8 mouse cellular contexts compared by ENCODE assay signal in genomic region chr11:75139122-75139963, GRCm38 (mm10). TPM values are rescaled to one million over a fixed set of nuclear protein-coding genes. Genes with fewer than 3 reads are reported as not detected.
DNase-seq lines count a peak whose midpoint lies in the region; ATAC-seq lines count a peak whose summit lies in the region.

No protein-coding gene starts in this region.

- peak; percentile 73 for DNase-seq in adrenal gland, adult 2 months
- no peak for DNase-seq in adrenal gland, adult 8-10 months
- DNase-seq in lung, postnatal 14 days: peak; percentile 85
- no peak for DNase-seq in right cerebral cortex, postnatal 36 days (ENCODE audit: low spot score in 2 of 2)
- no peak for DNase-seq in left cerebral cortex, adult 11 months (ENCODE audit: low spot score)

- H3K4me2 ChIP-seq in heart, embryonic 12.5 days: peak overlapping the region; percentile 39
- H3K4me2 ChIP-seq in kidney, embryonic 14.5 days (replicated peaks; ENCODE audit: low read depth, low read length): no peak overlapping the region

- H3K9ac ChIP-seq in heart, embryonic 12.5 days: peak overlapping the region; percentile 29; the same call in 1 of the 2 replicates
- no peak overlapping the region for H3K9ac ChIP-seq in kidney, embryonic 14.5 days (ENCODE audit: low read depth, low read length)

- H3K36me3 ChIP-seq in heart, embryonic 12.5 days: peaks cover 16% of the 10 kb centered on the region
- peaks cover 2% of the 10 kb centered on the region; the same call in 1 of the 2 replicates for H3K36me3 ChIP-seq in kidney, embryonic 14.5 days (ENCODE audit: control insufficient read depth, insufficient read depth, low read length)

- peak overlapping the region; percentile 82 for H3K27ac ChIP-seq in brown adipose tissue, adult 24 weeks (replicated peaks; ENCODE audit: low read depth, low read length)
- peak overlapping the region; percentile 93 for H3K27ac ChIP-seq in heart, embryonic 12.5 days (ENCODE audit: poor library complexity, severe bottlenecking)
- H3K27ac ChIP-seq in kidney, embryonic 14.5 days (ENCODE audit: low read depth, low read length): peak overlapping the region; percentile 73

- 26% methylated on average over 11 of the region's 11 CpGs for WGBS in heart, embryonic 12.5 days
- 13% methylated on average over 11 of the region's 11 CpGs for WGBS in kidney, embryonic 14.5 days

- H3K4me3 ChIP-seq in brown adipose tissue, adult 24 weeks (ENCODE audit: insufficient read depth, low read depth, low read length): no peak overlapping the region
- no peak overlapping the region for H3K4me3 ChIP-seq in heart, embryonic 12.5 days
- no peak overlapping the region for H3K4me3 ChIP-seq in kidney, embryonic 14.5 days (ENCODE audit: low read length)

- peaks cover 58% of the 10 kb centered on the region for H3K4me1 ChIP-seq in brown adipose tissue, adult 24 weeks (ENCODE audit: control insufficient read depth, insufficient read depth, insufficient read length, low read length)
- peaks cover 71% of the 10 kb centered on the region for H3K4me1 ChIP-seq in heart, embryonic 12.5 days (replicated peaks)
- H3K4me1 ChIP-seq in kidney, embryonic 14.5 days (ENCODE audit: control insufficient read depth, insufficient read depth, low read length): peaks cover 46% of the 10 kb centered on the region

- H3K27me3 ChIP-seq in heart, embryonic 12.5 days (replicated peaks): no peaks in the 10 kb centered on the region
- no peaks in the 10 kb centered on the region for H3K27me3 ChIP-seq in kidney, embryonic 14.5 days (ENCODE audit: control insufficient read depth, insufficient read depth, low read length)

- H3K9me3 ChIP-seq in heart, embryonic 12.5 days (replicated peaks): no peaks in the 10 kb centered on the region
- no peaks in the 10 kb centered on the region for H3K9me3 ChIP-seq in kidney, embryonic 14.5 days (ENCODE audit: control insufficient read depth, low read length)

- peak; percentile 86 for ATAC-seq in heart, embryonic 12.5 days (ENCODE audit: insufficient number of reproducible peaks, low FRiP score)
- peak; percentile 78 for ATAC-seq in kidney, embryonic 14.5 days (ENCODE audit: low FRiP score, low TSS enrichment)

RNA-seq across cellular contexts. Expression of gene Hic1, which starts 30.0 kb away (rescaled TPM):
- 10 to 100 TPM in 1 of 2 experiments, 1 to 10 TPM in 1; 7.5 to 15.4 TPM for total RNA-seq in adrenal gland, adult 2 months (2021)
- polyA plus RNA-seq in adrenal gland, adult 2 months (2012; rRNA removed): 25.9 and 26.9 TPM in 2 replicates
- total RNA-seq in adrenal gland, adult 8-10 months (2022): 10 to 100 TPM in 2 of 4 experiments, 1 to 10 TPM in 2; 7.7 to 16.5 (median 11.4) TPM
- 4.9 and 5.3 TPM in 2 replicates for polyA plus RNA-seq in brown adipose tissue, adult 24 weeks (2012; ENCODE audit: insufficient read depth, insufficient read length, missing spikeins)
- polyA plus RNA-seq in heart, embryonic 12.5 days (2016; fragmentation: Nextera tagmentation; extraction: Ambion mirVana): 13.3 and 13.8 TPM in 2 replicates
- polyA plus RNA-seq in kidney, embryonic 14.5 days (2014; fragmentation: Nextera tagmentation; extraction: Ambion mirVana): 16.9 and 26.6 TPM in 2 replicates

RNA-seq across cellular contexts. Expression of gene Ovca2, which starts 39.3 kb away (rescaled TPM):
- 10 to 100 TPM; 20.4 to 26.5 TPM for total RNA-seq in adrenal gland, adult 2 months (2021)
- polyA plus RNA-seq in adrenal gland, adult 2 months (2012; rRNA removed): 7.0 and 7.4 TPM in 2 replicates
- total RNA-seq in adrenal gland, adult 8-10 months (2022): 10 to 100 TPM; 22.3 to 28.9 (median 25.9) TPM
- 10.4 and 13.2 TPM in 2 replicates for polyA plus RNA-seq in brown adipose tissue, adult 24 weeks (2012; ENCODE audit: insufficient read depth, insufficient read length, missing spikeins)
- 19.4 and 20.5 TPM in 2 replicates for polyA plus RNA-seq in heart, embryonic 12.5 days (2016; fragmentation: Nextera tagmentation; extraction: Ambion mirVana)
- 33.3 and 33.4 TPM in 2 replicates for polyA plus RNA-seq in kidney, embryonic 14.5 days (2014; fragmentation: Nextera tagmentation; extraction: Ambion mirVana)

RNA-seq across cellular contexts. Expression of gene Dph1, which starts 51.7 kb away (rescaled TPM):
- total RNA-seq in adrenal gland, adult 2 months (2021): 10 to 100 TPM; 32.3 to 37.4 TPM
- polyA plus RNA-seq in adrenal gland, adult 2 months (2012; rRNA removed): 72.0 and 87.5 TPM in 2 replicates
- 10 to 100 TPM; 32.3 to 46.1 (median 44.7) TPM for total RNA-seq in adrenal gland, adult 8-10 months (2022)
- 8.8 and 9.4 TPM in 2 replicates for polyA plus RNA-seq in brown adipose tissue, adult 24 weeks (2012; ENCODE audit: insufficient read depth, insufficient read length, missing spikeins)
- polyA plus RNA-seq in heart, embryonic 12.5 days (2016; fragmentation: Nextera tagmentation; extraction: Ambion mirVana): 23.3 and 23.5 TPM in 2 replicates
- 25.7 and 29.2 TPM in 2 replicates for polyA plus RNA-seq in kidney, embryonic 14.5 days (2014; fragmentation: Nextera tagmentation; extraction: Ambion mirVana)

RNA-seq across cellular contexts. Expression of gene Rtn4rl1, which starts 54.2 kb away (rescaled TPM):
- total RNA-seq in adrenal gland, adult 2 months (2021): 10 to 100 TPM; 29.2 to 58.9 TPM
- 48.1 and 62.9 TPM in 2 replicates for polyA plus RNA-seq in adrenal gland, adult 2 months (2012; rRNA removed)
- 10 to 100 TPM; 39.9 to 74.9 (median 58.7) TPM for total RNA-seq in adrenal gland, adult 8-10 months (2022)
- 5.3 and 6.1 TPM in 2 replicates for polyA plus RNA-seq in brown adipose tissue, adult 24 weeks (2012; ENCODE audit: insufficient read depth, insufficient read length, missing spikeins)
- polyA plus RNA-seq in heart, embryonic 12.5 days (2016; fragmentation: Nextera tagmentation; extraction: Ambion mirVana): 16.3 and 16.8 TPM in 2 replicates
- 2.7 and 4.2 TPM in 2 replicates for polyA plus RNA-seq in kidney, embryonic 14.5 days (2014; fragmentation: Nextera tagmentation; extraction: Ambion mirVana)

Comparison
In these comparisons a context has a peak if more than half of its experiments do, and no peak if none do; other contexts are left out.
1. DNase-seq: peak in adrenal gland, adult 2 months (single experiment) and lung, postnatal 14 days (single experiment); none in adrenal gland, adult 8-10 months (single experiment), right cerebral cortex, postnatal 36 days (0 of 2) and left cerebral cortex, adult 11 months (single experiment).
2. Peak in every context shown above with its lines, with median percentiles within 50 percentile points of each other: H3K27ac ChIP-seq.